Mouse (Mus musculus): ENCODE measurements at regions not wholly inside any gene's neighbourhood (a gene's known extent, or its start where the extent isn't known, plus 50 kb on each side); places are given as distances from the start of the nearest gene placed in this dataset.
A peak's percentile ranks its signal among the peaks of the same experiment; 100 is the strongest.

DNA sequence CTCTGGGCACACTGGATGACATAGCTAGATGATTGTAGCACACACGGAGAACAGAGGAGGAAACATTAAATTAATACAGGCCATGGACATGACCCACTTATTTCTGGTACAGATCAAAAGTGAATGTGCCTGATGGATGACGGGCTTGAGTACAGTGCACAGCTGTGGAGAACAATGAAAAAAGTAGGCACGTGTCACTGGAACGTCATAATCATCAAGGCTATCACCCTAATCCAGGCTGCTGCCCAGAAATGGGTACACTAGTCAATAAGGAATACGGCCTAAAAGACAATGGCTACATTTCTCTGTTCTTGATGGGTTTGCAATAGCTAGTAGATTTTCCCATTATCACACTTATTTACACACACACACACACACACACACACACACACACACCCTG is 118.3 kb upstream of the Prdm1 start:
- no peak for DNase-seq (ENCODE audit: low spot score in 2 of 2)

GRCm38 (mm10) chr10:44641616-44642015 is 113.3 kb upstream of the Prdm1 start:
- no peak for DNase-seq (ENCODE audit: low spot score in 2 of 2)

- DNase-seq (ENCODE audit: low spot score in 2 of 2): no peak
Measured at GRCm38 (mm10) chr10:44640620-44641019, 112.3 kb upstream of the Prdm1 start.

DNA sequence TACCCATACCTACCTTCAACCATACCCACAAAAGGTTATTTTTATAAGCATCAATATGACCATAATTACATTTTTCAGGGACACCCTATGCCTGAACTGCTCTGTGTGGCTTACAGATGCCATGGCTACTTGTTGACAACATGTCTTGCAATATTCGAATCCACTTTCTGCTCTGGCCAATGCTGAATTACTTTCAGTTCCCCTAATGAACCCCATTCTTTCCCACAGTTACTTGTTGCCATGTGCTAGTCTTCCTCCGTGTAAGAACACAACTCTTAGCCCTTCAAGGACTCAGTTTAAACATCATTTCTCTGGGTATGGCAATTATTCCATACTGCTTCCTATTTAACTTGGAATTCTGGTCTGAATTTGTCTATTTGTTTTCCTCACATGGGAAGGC is 110.4 kb upstream of the Prdm1 start:
- no peak for DNase-seq (ENCODE audit: low spot score in 2 of 2)

DNA sequence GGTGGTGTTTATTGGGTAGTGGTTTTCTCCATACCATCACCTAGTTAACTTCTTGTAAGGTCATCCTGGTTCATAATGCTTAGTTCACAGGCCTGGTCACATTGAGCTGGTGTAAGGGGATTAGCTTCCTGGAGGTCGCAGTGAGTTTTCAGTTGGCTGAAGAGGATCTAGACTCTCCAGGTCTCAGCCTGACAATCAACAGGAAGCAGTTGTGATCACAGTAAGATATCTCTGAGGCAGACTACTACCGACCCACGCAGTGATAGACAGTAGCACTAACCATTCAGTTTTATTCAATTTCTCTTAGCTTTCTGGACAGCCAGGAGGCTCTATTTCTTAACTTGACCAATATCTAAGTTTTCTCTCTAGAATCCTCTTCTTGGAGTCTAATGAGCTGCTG is 108.5 kb upstream of the Prdm1 start:
- DNase-seq (ENCODE audit: low spot score in 2 of 2): no peak

DNA sequence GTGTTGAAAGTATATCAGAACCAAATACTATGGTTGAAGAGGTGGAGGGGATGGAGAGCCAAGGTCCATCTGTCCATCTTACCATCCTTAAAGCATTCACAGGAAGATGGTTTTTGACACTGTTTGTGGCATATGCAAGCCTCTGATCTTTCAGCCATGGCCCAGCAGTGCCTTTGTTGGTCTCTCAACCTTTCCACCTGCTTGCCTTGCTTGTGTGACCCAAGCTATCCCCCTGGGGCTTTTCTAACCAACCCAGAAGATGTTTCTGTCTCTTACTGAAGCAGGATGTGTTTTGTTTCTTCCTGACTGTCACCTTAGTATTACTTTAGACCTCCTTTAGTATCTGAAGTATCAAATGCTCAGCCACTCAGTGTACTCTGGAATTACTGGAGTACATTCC is 107.8 kb upstream of the Prdm1 start:
- DNase-seq (ENCODE audit: low spot score in 2 of 2): peak in 1 of 2 experiments; percentile 50

GRCm38 (mm10) chr10:44631584-44631983 is 103.3 kb upstream of the Prdm1 start:
- no peak for DNase-seq (ENCODE audit: low spot score in 2 of 2)

DNA sequence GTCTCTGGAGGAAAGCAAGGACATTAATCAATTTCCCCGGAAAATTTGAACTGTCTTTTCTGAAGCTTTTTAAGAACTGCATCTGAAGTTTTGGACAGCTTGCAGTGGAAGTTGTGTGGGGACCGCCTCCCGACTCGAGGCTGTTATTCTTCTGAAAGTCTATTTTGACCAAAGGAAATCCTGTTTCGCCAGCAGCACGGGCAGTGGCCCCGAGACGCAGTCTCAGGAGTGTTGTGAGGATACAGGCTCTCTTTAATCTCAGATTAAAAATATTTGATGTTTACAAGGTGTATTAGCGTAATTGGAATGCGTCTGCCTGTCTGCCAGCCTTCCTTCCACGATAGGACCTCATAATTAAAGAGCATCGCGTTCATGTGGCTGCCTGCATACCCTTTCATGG is 102.2 kb upstream of the Prdm1 start:
- peak in 1 of 2 experiments; percentile 28 for DNase-seq (ENCODE audit: low spot score in 2 of 2)

DNA sequence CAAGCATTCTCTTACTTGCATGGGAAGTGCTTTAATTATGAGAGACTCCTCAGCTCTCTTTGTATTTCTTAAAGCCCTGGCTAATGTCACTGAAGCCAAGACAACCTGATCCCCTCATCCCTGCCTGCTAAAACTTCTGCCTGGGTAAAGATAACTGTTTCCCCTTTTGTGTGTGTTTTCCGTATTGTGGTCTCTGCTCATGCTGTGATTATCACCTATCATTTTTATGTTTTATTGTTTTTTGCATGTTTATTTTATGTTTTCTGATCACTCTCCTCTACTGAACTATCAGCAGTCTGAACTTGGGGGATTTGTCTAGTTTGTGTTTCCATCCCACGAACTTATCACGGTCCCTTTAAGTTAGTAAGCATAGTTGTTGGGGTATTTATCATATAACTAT is 100.1 kb upstream of the Prdm1 start:
- no peak for DNase-seq (ENCODE audit: low spot score in 2 of 2)

- DNase-seq (ENCODE audit: low spot score in 2 of 2): no peak
Measured at GRCm38 (mm10) chr10:44627431-44627830, 99.1 kb upstream of the Prdm1 start.

- no peak for DNase-seq (ENCODE audit: low spot score in 2 of 2)
Measured at GRCm38 (mm10) chr10:44625521-44625920, 97.2 kb upstream of the Prdm1 start.

GRCm38 (mm10) chr10:44615586-44615985 is 87.3 kb upstream of the Prdm1 start:
- no peak for DNase-seq (ENCODE audit: low spot score in 2 of 2)

DNA sequence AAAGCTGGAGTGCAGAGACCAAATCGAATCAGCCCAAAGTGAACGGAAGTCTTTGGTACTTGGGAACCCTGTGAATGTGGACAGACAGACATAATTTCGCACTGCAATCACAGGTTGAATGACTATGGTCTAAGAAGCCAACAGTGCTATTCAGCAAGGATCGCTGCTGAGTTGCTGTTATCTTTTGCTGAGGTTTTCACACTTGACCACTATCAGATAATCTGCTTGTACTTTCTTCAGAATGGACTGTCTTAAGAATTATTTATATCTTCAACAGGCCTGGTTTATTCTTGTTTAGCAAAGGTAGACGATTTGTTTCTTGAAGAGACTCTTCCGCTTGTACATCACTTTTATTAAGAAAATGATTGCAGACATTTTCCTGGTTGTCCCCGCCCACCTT is 84.3 kb upstream of the Prdm1 start:
- DNase-seq (ENCODE audit: low spot score in 2 of 2): no peak

DNA sequence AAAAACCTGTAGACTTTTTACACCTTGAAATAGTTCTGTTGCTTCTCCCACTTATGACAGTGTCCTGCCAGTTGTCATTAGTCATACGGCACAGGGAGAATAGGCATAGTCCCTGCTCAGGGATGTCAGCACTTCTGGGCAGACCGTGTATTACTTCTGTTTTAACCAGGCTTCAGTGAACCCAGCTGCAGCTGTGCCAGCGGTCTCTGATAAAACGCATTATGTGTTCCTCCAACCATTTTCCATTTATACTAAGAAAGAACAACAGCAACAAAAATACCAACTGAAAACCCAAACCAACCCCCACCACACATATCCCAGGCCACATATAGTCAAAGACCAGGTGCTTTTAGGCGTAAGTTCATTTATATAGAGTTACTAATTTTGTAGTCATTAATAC is 83.1 kb upstream of the Prdm1 start:
- no peak for DNase-seq (ENCODE audit: low spot score in 2 of 2)

DNA sequence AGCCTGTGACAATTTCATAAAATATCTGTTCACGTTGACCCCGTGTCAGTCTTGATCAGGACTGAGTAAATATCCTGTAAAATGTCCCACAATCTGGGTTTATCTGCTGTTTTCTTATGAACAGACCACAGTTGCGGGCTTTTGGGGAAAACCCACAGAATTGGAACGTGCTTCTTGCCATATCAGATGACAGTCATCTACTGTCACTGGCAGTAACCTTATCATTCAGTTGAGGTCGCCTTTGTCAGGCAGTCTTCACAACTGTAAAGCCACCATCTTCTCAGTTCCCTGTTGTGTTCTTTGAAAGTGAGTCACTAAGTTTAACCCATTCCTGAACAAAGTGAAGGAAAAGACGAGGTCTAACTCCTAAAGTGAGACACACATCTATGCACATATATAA is 80.9 kb upstream of the Prdm1 start:
- DNase-seq (ENCODE audit: low spot score in 2 of 2): no peak

DNA sequence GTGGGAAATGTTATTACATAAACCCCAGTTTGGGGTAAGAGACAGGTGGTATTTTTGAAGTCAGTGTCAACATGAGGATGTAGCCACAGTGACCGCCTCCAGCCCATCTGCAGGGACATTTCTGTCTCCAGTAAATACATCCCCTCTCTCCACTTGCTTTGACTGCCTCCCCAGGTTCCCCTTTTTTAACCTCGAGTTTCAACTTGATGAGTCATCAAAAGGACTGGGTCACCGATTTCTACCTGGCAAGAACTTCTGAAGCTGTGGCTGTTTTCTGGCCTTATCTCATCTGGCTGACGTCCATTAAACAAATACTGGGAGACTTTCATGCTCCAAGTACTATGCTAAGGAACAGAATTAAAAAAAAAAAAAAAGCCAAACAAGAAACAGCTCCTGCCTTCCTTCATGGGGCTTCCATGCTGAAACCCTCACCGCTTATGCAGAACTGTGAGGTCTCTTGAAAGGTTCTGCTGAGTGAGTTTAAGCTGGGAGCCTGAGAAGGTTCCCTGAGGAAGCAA is 79.1 kb upstream of the Prdm1 start:
- peak in 1 of 2 experiments; percentile 28 for DNase-seq (ENCODE audit: low spot score in 2 of 2)

GRCm38 (mm10) chr10:44604512-44604911 is 76.2 kb upstream of the Prdm1 start:
- DNase-seq (ENCODE audit: low spot score in 2 of 2): no peak

DNA sequence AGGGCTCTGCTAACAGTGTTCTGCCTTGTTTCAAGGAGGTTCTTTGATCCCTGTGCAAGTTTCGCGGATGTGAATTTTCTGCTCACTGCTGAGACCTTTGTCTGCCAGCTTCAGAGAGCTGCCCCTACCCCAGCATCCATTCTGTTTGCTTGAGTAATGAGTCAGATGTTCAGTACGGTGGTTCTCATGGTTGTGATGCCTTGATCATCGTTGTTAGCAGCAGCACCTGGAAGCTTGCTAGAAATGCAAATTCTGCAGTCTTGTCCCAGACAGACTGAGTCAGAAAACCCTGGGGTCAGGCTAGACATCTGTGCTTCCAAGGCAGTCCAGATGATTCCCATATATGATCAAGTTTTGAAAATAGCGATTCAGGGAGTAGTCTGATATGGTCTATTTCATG is 75.2 kb upstream of the Prdm1 start:
- DNase-seq (ENCODE audit: low spot score in 2 of 2): no peak

- DNase-seq (ENCODE audit: low spot score in 2 of 2): no peak
Measured at GRCm38 (mm10) chr10:44601550-44601949, 73.2 kb upstream of the Prdm1 start.

DNA sequence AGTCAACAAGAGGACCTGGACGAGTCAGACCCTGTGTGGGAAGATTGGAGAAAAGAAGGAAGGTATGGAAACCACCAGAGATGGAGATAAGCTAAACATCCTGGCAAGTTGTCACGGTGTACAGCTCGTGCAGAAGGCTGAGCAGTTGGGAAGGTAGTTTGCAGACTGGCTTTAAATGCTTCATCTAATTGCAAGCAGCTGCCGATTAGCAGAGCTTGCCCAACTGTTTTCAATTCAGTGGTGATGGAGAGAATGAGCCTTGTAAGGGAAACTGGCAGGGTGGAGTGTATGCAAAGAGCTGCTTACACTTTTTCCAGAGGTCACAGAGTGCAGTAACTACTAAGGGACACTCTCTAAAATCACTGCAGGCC is 71.6 kb upstream of the Prdm1 start:
- DNase-seq (ENCODE audit: low spot score in 2 of 2): no peak

- no peak for DNase-seq (ENCODE audit: low spot score in 2 of 2)
Measured at GRCm38 (mm10) chr10:44599331-44599963, 71.1 kb upstream of the Prdm1 start.

DNA sequence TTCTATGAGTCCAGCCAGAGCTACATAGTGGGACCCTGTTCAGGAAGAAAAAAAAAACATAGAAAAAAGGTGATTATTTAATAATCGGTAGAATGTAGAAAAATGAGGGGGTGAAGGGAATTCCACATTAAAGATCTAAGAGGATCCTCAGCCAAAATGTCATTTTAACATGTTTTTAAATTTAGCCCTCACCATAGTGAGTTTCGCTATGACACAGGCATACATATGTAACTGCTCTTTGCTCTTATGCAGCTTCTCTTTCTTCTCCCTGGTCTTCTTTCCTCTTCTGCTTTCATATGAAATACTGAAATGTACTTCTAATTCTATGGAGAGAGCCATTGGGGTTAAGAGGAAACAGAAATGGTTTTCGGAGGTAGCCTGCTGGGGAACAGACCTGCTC is 70.3 kb upstream of the Prdm1 start:
- no peak for DNase-seq (ENCODE audit: low spot score in 2 of 2)

- no peak for DNase-seq (ENCODE audit: low spot score in 2 of 2)
Measured at GRCm38 (mm10) chr10:44595932-44596331, 67.6 kb upstream of the Prdm1 start.

DNA sequence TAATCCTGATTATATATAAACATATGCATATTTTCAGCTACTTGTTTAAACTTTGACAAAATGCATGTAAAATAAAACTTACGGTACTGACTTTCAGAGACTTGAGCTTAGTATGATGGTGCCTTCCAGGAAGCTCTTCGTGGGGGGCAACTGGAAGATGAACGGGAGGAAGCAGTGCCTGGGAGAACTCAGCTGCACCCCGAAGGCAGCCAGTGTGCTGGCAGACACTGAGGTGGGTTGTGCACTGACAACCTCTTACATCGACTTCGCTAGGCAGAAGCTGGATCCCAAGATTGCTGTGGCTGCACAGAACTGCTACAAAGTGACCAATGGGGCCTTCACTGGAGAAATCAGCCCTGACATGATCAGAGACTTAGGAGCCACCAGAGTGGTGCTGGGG is 61.5 kb upstream of the Prdm1 start:
- DNase-seq (ENCODE audit: low spot score in 2 of 2): no peak
